Mouse (Mus musculus) ES-Bruce4 (cell line): ENCODE measurements at regions not wholly inside any gene's neighbourhood (a gene's known extent, or its start where the extent isn't known, plus 50 kb on each side); places are given as distances from the start of the nearest gene placed in this dataset.

ENCODE experiments used
- CTCF ChIP-seq: IDR thresholded peaks from one replicate; pipeline ENCODE4 v1.8.1; 2011; ENCODE audit warnings: low read depth, low read length
- EP300 ChIP-seq: IDR thresholded peaks from 2 replicates; pipeline ENCODE4 v1.6.1; 2011; ENCODE audit warnings: low read depth, low read length; ENCODE audit not compliant: insufficient read depth
- POLR2A ChIP-seq: IDR thresholded peaks from one replicate; pipeline ENCODE4 v1.8.1; 2011; ENCODE audit warnings: low read length; ENCODE audit not compliant: insufficient read depth

GRCm38 (mm10) chr4:53323195-53323594 lies 117.0 kb upstream of the Slc44a1 start:
- TF ChIP-seq CTCF (no peak), EP300 (no peak), POLR2A (no peak)
